Mouse (Mus musculus) left cerebral cortex, adult 8-10 months (tissue): ENCODE measurements around the gene Gpr152. TPM values are rescaled to one million over a fixed set of nuclear protein-coding genes. Genes with fewer than 3 reads are reported as not detected.
"Not testable (repeated sequence)": the region's sequence is repeated elsewhere in the genome, so short reads cannot be mapped to it uniquely, and the experiment has no call there.

ENCODE experiments used
- DNase-seq, 2 experiments: peaks; one replicate each; pipeline ENCODE4 v3.0.0; 2022; ENCODE audit warnings: low spot score in 2 of 2
- total RNA-seq, 4 experiments: library from RNA; stranded (reverse); gene quantifications; 2 replicates each; pipeline ENCODE4 v1.2.4; 2022

The Gpr152 gene
- total RNA-seq, 4 experiments from 2014 or later = 0.08 TPM; not detected in 3

DNA sequence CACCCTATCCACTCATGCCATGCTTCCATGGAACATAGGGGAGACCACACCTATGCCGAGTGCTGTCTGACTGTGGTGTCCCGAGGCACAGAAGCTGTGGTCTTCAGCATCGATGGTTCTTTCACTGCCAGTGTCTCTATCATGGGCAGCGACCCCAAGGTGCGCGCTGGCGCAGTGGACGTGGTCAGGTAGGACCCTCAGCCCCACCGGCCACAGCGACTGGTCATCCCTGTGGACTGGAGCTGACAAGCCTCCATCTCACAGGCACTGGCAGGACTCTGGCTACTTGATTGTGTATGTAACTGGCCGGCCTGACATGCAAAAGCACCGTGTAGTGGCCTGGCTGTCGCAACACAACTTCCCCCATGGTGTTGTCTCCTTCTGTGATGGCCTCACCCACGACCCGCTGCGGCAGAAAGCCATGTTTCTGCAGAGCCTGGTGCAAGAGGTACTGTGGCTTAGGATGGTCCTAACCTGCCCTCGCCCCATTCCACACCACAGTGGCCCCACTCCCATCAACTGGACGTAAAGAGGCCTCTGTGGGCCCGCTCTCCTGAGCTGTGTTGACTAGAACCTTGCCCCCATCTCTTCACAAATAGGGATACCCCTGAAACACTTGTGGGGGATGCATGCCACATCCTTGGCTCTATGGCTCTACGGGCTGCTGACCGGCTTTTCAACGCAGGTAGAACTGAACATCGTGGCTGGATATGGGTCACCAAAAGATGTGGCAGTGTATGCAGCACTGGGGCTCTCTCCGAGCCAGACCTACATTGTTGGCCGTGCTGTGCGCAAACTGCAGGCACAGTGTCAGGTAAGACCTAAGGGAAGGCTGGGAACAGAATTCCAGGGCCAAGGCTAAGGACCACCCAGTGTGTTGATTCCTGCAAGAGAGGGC is 27.3 kb upstream of the Gpr152 start:
- no peak for DNase-seq

DNA sequence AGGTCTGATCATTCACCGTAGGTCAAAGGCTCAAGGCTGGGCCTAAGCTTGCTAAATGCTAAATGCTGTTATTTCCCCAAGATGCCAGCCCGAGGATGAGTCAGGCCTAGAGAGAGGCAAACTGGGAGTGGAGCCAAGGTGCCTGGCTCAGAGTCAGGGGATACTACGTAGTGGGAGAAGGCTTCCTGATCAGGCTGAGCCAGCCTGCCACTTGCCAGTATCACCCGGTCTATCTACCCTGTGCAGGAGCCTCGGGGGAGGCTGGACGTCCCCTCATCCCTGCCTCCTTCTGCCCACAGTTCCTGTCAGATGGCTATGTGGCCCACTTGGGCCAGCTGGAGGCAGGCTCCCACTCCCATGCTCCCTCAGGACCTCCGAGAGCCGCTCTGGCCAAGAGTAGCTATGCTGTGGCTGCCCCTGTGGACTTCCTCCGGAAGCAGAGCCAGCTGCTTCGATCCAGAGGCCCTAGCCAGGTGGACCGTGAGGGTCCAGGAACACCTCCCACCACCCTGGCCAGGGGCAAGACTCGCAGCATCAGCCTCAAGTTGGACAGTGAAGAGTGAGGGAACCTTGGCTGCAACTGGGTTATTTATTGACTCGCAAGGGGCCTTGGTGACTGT is 26.3 kb upstream of the Gpr152 start:
- DNase-seq = peak; percentile 71 to 76

DNA sequence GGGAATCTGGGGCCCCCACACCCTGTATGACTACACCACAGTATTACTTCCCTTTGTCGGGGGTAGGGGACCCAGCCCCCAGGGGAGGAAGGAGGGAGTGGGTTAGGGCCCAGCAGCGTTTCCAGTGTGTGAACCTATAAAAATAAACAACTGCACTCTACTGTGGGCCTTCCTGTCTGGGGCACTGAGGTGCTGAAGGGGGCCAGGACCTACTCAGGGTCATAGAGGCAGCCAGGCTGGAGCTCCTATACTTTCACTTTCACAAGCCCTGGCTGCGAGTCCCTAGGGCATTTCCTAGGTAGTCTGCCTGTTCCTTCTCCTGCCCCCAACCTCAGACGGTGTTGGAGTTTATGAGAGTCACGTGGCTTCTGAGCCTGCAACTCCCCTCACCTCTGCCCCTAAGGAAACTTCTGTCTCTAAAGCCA is 25.8 kb upstream of the Gpr152 start:
- no peak for DNase-seq

DNA sequence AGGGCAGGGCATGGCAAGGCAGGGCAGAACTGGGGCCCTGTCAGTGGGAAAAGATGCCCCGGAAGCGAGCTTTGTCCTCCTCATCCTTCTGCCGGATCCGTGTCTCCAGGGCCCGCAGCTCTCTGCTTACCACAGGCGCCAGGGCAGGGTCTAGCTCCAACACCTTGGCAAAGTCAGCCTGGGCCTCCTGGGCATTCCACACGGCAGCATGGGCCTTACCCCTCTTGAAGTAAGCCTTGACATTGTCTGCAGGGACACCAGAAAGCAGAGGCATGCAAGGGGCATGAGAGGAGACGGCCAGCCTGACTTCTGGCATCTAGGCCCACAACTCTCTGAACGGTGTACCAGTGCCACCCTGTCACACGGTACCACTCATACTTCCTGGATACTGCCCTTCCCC is 25.0 kb upstream of the Gpr152 start:
- DNase-seq = no peak

DNA sequence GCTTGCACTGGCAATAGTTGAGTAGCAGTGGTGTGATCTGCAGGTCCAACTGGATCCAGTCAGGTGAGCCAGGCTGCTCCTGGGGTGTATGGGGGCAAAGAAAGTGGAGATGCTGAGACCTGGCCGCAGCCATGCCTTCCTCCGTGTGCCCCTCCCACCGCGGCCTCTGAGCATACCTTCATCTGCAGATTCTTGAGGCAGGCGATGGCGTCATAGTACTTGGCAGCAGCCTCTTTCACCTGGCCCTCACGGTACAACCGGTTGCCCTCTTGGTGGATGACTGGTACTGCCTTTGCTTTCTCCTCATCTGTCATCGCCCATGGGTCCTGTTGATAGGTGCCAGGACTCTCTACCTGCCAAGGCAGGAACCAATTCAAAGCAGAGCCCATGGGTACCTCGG is 24.4 kb upstream of the Gpr152 start:
- no peak for DNase-seq

DNA sequence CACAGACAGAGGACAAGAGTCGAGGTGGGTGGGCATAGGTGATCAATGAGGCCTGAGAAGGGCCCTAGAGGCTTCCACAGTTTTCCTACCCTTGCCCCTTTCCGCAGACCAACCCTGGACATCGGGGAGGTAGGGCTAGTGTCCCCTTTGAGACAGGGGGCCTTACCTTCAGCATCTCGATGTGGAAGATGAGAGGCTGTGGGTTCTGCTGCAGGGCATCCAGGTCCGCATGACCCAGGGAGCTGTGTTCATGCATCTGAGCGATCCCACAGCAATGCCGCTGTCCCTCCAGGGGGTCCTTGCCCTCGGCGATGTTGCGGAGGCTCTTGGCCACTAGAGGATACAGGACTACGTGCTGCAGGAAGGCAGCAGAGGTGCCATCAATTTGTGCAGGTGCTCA is 23.8 kb upstream of the Gpr152 start:
- no peak for DNase-seq

DNA sequence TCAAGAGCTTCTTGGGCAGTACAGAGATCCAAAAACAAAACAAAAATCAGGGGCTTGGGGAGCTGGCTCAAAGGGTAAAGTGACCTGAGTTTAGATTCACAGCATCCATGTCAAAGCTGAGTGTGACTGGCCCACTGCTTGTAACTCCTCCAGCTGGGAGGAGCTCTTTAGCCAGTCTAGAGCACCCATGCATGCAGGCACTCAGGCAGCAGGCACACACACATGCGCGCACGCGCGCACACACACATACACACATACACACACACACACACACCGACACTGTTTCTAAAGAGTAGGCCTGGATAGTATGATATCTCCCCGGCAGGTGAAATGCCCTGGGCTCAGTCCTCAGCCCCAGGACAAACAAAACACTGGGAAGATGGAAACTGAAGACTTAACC is 22.6 kb upstream of the Gpr152 start:
- no peak for DNase-seq

DNA sequence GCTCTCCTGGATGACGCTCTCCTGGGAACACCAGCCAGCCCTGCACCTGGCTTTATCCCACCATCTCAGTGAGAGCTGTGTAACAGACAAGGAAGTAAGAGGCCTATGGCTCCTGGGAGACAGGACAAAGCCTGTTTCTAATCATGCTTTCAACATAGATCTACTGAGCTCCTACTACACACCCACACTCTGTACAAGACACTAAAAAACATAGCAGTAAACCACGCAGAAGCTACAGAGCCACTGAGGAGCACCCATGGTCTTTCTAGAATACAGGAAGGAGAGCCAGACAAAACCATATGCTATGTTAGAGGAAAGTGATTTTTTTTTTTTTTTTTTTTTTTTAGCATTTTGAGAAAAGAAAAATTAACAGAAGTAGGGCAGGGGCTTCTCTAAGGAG is 21.2 kb upstream of the Gpr152 start:
- no peak for DNase-seq

DNA sequence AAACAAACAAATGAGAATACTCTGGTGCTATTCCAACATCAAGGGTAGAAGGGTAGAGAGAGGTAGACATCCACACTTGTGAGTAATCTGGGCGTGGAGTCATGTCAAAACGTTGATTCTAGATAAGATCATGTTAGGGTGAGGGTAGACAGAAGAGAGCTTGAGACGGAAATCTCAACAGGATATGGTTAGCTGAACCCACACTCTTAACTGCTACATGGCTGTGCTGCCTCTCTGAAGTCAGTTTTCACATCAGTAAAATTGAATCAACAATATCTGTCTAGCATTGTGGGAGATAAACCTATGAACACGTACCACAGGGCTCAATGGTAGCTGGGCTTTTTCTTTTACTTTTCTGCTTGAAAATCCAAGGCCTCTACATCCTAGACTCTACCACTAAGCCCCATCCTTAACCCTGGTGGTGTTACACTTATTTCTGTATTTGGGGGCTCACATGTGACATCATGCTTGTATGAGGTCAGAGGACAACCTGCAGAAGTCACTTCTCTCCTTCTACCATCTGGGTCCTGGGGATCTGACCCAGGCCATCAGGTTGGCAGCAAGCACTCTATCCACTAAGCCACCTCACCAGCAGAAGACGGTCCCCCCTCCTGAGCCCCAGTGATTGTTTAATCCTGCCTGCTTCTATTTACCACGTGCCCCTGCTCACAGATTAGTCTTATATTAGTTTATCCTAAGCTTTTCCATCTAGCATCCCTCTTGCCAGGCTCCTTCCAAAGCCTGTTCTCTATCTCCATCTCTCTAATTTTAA is 19.7 kb upstream of the Gpr152 start:
- DNase-seq = no peak

DNA sequence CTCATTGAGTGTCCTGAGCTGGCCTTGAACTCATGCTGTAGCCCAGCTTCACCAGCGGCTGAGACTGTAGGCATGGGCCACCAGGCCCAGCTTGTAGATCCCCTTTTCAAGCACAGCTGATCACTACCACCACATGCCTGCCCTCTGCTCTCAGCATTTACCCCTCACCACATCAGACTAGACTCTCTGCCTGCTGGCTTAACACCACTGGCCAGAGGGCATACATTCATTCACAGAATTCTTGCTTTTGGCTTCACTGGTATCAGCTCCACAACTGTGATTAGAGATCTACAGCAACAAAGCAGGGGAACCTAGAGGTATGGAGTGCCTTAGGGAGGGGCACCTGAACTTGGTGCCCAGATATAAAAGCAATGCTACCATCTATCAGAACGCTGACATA is 19.1 kb upstream of the Gpr152 start:
- DNase-seq = no peak

DNA sequence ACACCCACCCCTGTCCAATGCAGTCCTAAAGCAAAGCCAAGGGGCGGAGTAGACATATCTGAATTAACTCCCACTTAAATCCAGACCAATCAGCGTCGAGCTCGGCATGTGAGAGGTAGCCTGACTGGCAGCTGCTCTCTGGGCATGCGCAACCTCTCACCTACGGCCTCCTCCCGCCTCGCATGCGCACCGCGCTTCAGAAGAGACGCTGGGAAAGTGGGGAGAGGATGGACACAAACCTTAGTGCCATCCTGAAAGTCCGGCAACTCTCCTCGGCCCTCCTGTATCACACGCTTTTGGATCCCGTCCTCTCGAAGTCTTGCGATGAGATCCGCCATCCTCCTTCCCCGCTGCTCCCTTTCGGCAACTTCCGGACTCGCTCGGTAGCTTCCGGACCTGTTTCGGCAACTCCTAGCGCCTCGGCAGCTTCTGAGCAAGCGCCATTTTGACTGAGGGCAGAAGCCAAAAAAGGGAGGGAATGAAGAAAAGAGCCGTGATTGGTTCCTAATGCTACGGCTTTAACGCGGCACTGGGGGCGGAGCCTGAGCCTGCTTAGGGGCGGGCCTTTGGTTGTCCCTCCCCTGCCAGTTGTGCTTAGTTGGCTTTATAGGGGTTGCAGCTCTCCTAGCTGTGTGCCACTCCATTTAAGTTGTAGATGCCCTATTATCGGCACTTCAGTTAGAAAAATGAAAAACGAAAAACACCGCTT is 18.3 kb upstream of the Gpr152 start:
- DNase-seq = peak; percentile 97 to 98

DNA sequence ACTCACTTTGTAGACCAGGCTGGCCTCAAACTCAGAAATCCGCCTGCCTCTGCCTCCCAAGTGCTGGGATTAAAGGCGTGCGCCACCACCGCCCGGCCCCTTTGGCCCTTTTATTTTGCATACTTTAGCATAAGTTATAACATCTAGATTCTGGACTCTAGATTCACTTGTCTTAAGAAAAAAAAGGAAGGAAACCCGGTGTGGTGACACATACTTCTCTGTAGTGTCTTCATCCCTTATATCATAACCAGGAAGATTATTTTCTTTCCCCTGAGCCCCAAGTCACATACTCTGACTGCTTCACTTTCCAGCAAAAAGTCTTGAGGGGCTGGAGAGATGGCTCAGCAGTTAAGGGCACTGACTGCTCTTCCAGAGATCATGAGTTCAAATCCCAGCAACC is 17.7 kb upstream of the Gpr152 start:
- not testable (repeated sequence) for DNase-seq

DNA sequence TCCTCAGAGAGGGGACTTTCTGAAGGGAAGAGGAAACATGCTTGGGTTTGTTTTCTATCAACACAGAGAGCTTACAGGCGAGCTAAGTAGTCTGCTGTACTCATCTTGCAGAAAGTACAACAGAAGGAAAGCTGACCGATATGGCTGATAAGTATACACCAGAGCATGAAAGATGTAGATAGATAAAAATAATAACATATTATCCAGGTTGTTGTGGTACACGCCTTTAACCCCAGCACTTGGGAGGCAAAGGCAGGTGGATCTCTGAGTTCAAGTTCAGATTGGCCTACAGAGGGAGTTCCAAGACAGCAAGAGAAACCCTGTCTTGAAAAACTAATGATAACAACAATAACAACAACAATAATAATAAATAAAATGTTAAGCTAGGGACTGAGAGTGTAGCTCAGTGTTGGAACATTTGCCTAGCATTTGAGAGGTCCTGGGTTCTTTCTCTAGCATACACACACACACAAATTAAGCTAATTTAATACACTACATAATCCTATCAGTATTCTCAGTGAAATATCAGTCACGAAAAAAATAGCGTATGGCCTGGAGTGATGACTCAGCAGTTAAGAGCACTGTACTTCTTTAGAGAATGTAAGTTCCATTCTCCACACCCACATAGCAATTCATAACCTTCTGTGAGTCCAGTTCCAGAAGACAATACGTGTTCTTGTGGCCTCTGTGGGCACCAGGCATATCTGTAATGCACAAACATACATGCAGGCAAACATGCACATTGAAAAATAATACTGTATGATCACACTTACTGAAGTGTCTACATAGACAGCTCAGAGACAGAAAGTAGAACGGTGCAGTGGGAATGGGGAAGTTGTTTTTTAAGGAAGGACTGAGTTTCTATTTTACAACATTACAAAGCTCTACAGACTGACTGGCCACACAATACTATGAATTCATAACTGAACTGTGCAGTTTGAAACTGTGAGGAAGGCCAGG is 16.9 kb upstream of the Gpr152 start:
- no peak for DNase-seq

DNA sequence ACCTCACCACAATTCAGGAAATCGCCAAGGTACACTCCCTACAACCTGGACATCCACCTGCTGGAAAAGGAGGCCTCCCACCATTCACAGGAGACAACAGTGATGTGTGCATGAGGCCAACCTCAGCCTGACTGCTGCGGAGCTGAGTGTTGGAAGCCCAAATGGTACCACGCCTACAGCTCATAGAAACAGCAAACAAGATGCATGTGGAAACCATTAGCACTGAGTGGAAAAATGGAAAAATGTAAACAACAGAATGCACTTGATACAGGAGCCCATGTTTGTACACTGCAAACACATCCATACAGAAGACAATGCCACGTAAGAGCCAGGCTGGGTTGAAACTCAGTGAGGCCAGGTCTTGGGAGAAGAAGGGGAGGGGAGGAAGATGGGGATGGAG is 15.2 kb upstream of the Gpr152 start:
- DNase-seq = no peak

DNA sequence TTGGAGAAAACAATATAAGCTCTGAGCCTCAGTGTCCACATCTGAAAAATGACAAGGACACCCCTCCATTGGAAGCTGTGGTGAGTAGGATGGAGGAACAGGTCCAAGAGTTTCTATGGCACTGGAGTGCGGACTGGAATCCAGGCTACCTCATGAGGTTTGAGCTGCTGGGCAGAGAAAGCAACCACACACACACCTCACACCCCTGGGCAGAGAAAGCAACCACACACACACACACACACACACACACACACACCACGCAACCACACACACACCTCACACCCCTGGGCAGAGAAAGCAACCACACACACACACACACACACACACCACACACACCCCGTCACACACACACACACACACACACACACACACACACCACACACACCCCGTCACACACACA is 14.3 kb upstream of the Gpr152 start:
- not testable (repeated sequence) for DNase-seq

DNA sequence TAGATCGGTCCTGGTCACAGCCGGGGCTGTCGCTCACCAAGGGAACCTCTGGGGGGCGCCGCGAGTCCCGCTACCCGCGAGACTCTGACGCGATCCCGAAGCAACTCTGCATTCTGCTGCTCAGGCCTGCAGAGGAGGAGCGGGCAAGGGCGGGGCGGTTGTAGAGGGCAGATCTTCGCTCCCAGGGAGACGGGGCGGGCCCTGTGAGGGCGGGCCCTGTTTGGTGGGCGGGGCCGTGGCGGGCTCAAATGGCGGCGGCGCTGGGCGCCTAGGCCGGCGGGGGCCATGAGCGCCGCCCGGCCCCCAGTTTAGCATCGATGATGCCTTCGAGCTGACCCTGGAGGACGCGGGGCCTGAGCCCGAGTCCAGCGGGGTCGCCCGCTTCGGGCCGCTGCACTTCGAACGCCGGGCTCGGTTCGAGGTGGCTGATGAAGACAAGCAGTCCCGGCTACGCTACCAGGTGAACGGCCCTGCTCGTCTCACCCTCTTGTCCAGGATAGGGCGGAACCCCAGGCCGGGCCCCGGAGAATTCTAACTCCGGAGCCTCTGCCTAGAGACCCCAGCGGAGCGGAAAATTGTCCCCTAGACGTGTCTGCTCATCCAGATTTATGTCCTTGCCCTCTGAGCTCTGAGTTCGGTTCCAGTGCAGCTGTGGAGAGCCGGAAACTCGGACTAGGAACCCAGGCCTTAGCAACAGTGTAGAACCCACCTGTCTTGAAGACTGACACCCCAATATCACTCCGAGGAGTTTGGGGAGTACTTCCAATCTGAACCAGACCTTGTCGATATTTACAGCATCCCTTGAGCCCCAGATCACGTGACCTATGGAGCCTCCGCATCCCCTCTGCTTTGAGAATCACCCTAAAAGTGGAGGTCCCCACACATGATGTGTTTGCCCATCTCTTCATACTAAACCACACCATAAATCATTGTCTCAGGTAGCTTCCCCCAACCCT is 13.6 kb upstream of the Gpr152 start, which contains the start of gene Aip:
Aip (minus strand) TSS at position 118 of the 956 bp plus-strand sequence.
- DNase-seq = peak; percentile 83 to 98

DNA sequence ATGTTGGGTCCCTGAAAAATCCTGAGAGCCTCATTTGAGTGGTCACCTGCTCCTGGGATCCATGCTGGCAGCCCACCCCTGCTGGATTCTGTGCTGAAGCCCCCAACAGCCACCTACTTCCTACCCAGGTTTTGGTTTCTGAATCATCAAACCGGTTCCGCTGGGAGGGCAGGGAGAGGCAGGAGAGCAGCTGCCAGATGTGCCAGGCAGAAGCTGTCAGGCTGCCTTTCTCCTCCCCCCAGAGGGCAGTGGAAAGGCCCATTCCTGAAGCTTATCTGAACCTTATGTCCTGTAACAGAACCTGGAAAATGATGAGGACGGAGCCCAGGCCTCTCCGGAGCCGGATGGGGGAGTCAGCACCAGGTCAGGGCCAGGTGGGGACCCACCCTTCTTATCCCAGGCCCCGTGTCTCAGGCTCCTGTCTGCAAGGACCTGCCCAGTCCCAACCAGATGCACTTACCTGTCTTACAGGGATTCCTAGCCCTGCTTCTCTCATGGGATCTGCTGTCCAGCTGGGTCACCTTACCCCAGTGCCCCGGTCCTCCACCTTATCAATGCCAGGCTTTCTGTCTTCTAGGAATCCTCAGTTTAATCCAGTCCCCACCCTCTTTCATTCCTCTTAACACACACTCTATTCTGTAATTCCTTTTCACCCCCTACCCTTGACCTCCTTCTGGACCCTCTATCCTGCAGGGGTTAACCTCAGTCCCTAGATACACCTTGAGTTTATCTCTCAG is 12.7 kb upstream of the Gpr152 start:
- DNase-seq = no peak

DNA sequence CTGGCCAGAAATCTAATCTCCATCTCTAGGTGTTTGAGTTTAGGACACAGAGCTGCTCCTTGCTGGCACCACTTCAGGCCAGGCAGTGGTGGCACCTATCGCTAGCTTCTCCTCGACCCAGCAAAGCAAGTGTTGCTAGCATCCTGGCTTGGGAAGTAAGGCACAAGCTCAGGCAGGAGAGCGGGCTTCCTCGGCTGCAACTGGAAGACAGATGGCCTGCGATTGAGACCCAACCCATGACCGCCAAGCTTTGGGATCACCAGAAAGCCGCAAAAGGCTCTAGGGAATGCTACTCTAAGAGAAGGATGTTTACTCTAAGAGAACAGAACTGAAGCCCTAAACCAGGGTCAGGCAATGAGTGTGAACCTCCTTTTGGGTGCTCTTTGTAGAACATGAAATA is 10.1 kb upstream of the Gpr152 start:
- DNase-seq = no peak
